Mouse (Mus musculus) lung, adult 2 months (tissue): ENCODE data around the gene Sec14l5. TPM values are rescaled to one million over a fixed set of nuclear protein-coding genes. Genes with fewer than 3 reads are reported as not detected.

Source experiments
- DNase-seq: peaks from one replicate; pipeline ENCODE4 v3.0.0; 2022
- H3K4me1 ChIP-seq: fragments of 200-500 bp; 2 replicates; pipeline ENCODE4 v1.6.1; 2011; ENCODE audit warnings: low read length; ENCODE audit not compliant: control insufficient read depth, insufficient read depth
- H3K4me3 ChIP-seq: fragments of 200-500 bp; replicated peaks from 2 replicates; pipeline ENCODE3; 2011; ENCODE audit warnings: low read depth, mild to moderate bottlenecking, control low read depth, low read length; ENCODE audit errors: extremely low read depth
- CTCF ChIP-seq: fragments of 200-500 bp; IDR thresholded peaks from 2 replicates; pipeline ENCODE4 v1.5.1; 2011; ENCODE audit warnings: mild to moderate bottlenecking, low read length, control low read depth; ENCODE audit not compliant: insufficient read depth
- POLR2A ChIP-seq: fragments of 200-500 bp; IDR thresholded peaks from 2 replicates; pipeline ENCODE4 v1.6.1; 2011; ENCODE audit warnings: low read depth, mild to moderate bottlenecking, control low read depth, low read length, borderline replicate concordance; ENCODE audit errors: extremely low read depth
- WGBS: fragments of 180-500 bp; shearing (Covaris S2); methylation state at CpG from one replicate; pipeline ENCODE4 v1.1.7; 2018; 5-methylcytosine and 5-hydroxymethylcytosine counted together
- polyA plus RNA-seq: library from polyadenylated mRNA; depleted of rRNA; stranded (reverse); fragments of >200 nt; gene quantifications from 2 replicates; pipeline ENCODE4 v1.2.3, GENCODE M21; 2012

Sec14l5 gene
- polyA plus RNA-seq, 1 experiment: 2.9 TPM

- H3K4me3 ChIP-seq: peak overlapping the region; percentile 17
- WGBS: 2% methylated on average over 26 of the region's 26 CpGs
- peak; percentile 73 for DNase-seq
- TF ChIP-seq POLR2A (no peak), CTCF (no peak)
- H3K4me1 ChIP-seq: no peaks in the 10 kb centered on the region
Observed at GRCm38 (mm10) chr16:5146367-5147036, 407 bp upstream of the Sec14l5 start.

DNA sequence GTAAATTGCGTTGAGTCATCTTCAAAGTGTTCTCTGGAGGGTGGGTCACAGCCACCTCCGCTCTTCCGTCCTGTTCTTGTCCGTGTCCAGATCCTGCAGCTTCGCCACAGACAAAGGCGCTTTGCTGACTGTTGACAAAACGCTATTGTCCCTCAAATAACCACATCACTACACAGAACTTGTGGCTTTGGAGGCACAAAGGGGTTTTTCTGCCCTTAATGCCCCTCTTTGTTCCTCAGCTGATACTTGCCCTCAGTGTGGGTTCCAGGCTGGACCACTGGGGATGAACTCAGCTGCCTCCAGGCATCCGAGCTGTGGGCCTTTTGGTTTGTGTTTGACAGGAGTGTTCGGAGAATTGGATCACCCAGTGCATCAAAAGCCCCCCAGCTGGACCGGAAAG is 3.6 kb downstream of the Sec14l5 start:
- 77% methylated on average over 10 of the region's 10 CpGs for WGBS
- DNase-seq: no peak
- TF ChIP-seq CTCF (no peak), POLR2A (no peak)
- Histone ChIP-seq H3K4me1 (no peaks in the 10 kb centered on the region), H3K4me3 (no peak overlapping the region)

DNA sequence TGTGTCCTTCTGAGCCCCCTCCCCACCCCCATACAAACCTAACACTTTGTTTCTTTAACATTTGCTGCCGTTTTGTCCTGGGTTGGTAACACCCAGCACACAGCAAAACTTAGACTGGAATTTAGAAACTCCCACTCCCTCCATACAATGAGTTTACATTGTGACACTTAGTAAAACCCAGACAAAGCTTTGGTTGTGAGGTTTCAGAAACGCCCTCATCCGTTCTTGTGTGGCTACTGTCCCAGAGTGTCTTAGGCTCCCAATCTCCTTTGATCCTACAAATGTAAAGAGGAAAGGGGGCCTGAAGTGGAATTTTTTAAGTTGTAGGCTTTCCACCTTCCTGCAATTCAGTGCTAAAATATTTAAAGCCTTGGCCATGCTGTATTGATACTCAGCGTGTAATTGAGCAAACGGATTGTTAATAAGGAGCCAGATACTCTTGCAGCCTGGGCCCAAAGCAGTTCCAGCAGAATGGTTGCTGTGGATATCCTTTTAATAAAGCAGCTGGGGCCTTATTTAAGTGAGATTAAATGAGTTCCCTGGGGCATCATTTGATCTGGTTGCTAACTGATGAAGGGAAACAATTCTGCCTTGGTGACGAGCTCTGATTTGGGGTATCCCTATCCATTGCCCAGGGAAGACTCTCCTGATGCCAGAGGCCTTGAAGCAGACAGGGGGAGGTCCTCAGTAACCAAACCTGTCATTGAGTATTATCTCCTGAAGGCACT is 6.6 kb downstream of the Sec14l5 start:
- WGBS: 55% methylated on average over 6 of the region's 6 CpGs

GRCm38 (mm10) chr16:5155014-5155413 is 8.1 kb downstream of the Sec14l5 start:
- no peak for DNase-seq
- Histone ChIP-seq H3K4me1 (no peaks in the 10 kb centered on the region), H3K4me3 (no peak overlapping the region)
- TF ChIP-seq CTCF (no peak), POLR2A (no peak)
- WGBS: 39% methylated on average over 3 of the region's 3 CpGs

More for the DNA sequence above, 6.6 kb downstream of the Sec14l5 start:
- TF ChIP-seq CTCF: no peak
- TF ChIP-seq POLR2A: no peak
- no peaks in the 10 kb centered on the region for H3K4me1 ChIP-seq
- DNase-seq: no peak
- H3K4me3 ChIP-seq: no peak overlapping the region

GRCm38 (mm10) chr16:5156495-5156894 is 9.6 kb downstream of the Sec14l5 start:
- no peak for DNase-seq
- no peaks in the 10 kb centered on the region for H3K4me1 ChIP-seq
- 61% methylated on average over 2 of the region's 2 CpGs for WGBS
- TF ChIP-seq CTCF (no peak), POLR2A (no peak)
- no peak overlapping the region for H3K4me3 ChIP-seq

- H3K4me1 ChIP-seq: no peaks in the 10 kb centered on the region
- TF ChIP-seq POLR2A (no peak), CTCF (no peak)
- DNase-seq: no peak
- H3K4me3 ChIP-seq: no peak overlapping the region
- WGBS: 68% methylated on average over 3 of the region's 3 CpGs
Observed at GRCm38 (mm10) chr16:5157113-5157512, 10.2 kb downstream of the Sec14l5 start.

DNA sequence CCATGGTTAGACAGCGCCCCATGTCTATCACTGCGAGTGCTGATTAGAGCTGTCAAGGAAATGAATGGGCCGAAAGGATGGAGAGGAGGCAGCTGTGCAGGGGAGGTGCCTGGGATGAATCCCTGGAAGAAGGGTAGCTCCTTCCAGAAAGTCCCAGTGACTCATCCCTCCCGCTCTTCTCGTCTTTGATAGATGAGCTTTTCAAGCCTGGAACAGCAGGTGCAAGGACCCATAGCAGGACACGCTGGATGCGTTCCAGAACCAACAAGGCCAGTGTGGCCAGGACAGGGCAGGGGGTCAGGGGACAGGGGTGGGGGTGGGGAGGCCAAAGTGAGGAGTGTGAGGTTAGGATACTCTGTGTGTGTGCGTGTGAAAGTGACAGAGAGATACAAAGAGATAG is 12.3 kb downstream of the Sec14l5 start:
- no peaks in the 10 kb centered on the region for H3K4me1 ChIP-seq
- H3K4me3 ChIP-seq: no peak overlapping the region
- TF ChIP-seq CTCF: no peak
- no peak for TF ChIP-seq POLR2A
- DNase-seq: no peak
- WGBS: 56% methylated on average over 8 of the region's 8 CpGs

DNA sequence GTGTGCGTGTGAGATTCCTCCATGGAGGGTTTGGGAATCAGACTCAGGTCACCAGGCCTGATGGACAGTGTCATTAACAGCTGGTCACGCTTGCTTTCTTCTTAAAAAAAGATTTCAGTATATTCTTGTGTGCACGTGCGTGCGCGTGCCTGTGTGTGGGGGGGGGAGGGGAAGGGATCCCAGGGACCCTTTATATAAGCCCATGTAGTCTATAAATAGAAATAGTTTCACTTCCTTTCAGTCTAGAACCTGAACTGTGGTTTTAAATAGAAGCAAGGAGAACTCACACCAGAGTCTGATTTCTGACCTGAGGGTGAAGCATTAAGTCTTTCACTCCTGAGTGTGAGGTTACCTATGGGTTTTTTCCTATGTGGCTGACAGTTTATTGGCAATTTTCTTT is 17.4 kb downstream of the Sec14l5 start:
- no peak for DNase-seq
- WGBS: 53% methylated on average over 6 of the region's 6 CpGs
- H3K4me1 ChIP-seq: no peaks in the 10 kb centered on the region
- no peak for TF ChIP-seq POLR2A
- TF ChIP-seq CTCF: no peak
- no peak overlapping the region for H3K4me3 ChIP-seq

GRCm38 (mm10) chr16:5168038-5168437 is 21.1 kb downstream of the Sec14l5 start:
- no peak for DNase-seq
- Histone ChIP-seq H3K4me1 (no peaks in the 10 kb centered on the region), H3K4me3 (no peak overlapping the region)
- 84% methylated on average over 2 of the region's 2 CpGs for WGBS
- no peak for TF ChIP-seq POLR2A
- no peak for TF ChIP-seq CTCF

DNA sequence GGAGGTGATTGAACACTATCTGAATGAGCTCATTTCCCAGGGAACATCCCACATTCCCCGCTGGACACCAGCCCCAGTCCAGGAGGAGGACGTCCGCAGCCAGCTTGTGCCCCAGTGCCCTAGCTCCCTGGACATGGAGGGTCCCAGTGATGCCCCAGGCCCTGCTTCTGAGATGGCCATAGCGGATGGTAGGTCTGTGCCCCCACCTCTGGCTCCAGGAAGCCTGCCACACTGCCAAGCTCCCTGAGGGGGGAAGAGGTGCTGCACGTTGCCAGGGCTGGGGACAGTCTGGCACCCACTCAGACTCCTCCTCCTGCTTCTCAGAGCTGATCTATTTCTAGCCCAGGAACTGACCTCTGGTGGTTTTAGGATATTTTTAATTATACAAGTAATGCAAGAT is 21.9 kb downstream of the Sec14l5 start:
- Histone ChIP-seq H3K4me1 (no peaks in the 10 kb centered on the region), H3K4me3 (no peak overlapping the region)
- TF ChIP-seq CTCF (no peak), POLR2A (no peak)
- 44% methylated on average over 5 of the region's 5 CpGs for WGBS
- DNase-seq: no peak
